Mouse (Mus musculus) layer of hippocampus, postnatal 14 days (tissue): ENCODE results near the gene Casc4. TPM values are rescaled to one million over a fixed set of nuclear protein-coding genes. Genes with fewer than 3 reads are reported as not detected.

Source experiments
- DNase-seq, 2 experiments: peaks; one replicate each; pipeline ENCODE4 v3.0.0; 2021 to 2022; ENCODE audit warnings: low spot score in 2 of 2, mixed read lengths in 1 of 2
- long read RNA-seq, 2 experiments: library from polyadenylated mRNA; stranded (forward); transcript quantifications; one replicate each; pipeline ENCODE4 v2.0.0; 2021
- total RNA-seq, 2 experiments: library from RNA; stranded (reverse); gene quantifications; 2 replicates each; pipeline ENCODE4 v1.2.3; 2021

The Casc4 gene
- 100 to 1,000 TPM; 126 to 130 TPM for total RNA-seq
- long read RNA-seq, experiment 1, full-length matches to known transcripts, result 39 of 45 reads
- long read RNA-seq, experiment 1, partial matches to known transcripts, result 3 of 45 reads
- long read RNA-seq, experiment 1, other reads (novel, unspliced or antisense), result 3 of 45 reads
- long read RNA-seq, experiment 2, full-length matches to known transcripts, result 40 of 48 reads
- long read RNA-seq, experiment 2, partial matches to known transcripts, result 4 of 48 reads
- long read RNA-seq, experiment 2, other reads (novel, unspliced or antisense), result 4 of 48 reads

DNA sequence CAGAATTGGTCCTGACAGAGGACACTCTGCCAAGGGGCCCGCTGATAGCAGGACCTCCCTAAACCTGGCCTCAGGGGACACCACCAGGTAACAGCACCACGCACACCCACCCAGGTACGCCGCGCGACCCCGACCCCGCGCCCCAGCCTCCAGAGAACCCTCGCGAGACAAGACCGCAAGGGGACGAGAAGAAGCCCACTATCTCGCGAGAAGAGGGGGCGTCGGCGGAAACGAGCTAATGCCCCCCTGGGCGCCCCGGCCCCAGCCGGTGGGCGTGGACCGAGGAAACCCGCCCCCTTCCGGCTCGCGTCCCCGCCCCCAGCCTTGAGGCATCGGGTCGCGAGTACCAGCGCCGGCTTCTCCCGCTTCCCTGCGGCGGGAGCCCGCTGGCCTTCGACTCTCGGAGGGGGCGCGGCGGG, at the start of gene Casc4:
TSS of gene Casc4 (plus strand) at position 339 of the 419 bp plus-strand sequence.
- DNase-seq, result peak; percentile 93

DNA sequence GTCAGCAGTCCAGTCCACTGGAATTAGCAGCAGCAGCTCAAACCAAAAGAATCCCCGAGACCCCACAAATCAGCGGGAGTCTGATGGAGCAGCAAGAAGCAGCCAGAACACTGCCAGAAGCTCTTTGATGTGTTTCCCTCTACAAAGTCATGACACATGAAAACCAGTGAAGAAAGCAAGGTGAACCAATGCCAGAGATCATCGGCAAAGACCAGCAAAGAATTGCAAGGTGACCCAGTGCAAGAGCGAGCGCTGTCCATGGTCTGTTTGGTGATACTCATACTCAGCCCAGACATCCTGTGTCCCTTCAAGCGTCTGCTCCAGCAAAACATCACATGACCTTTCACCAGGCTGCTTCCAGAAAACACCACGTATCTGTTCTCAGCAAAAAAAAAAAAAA, 45.0 kb upstream of the Casc4 start:
- no peak for DNase-seq

DNA sequence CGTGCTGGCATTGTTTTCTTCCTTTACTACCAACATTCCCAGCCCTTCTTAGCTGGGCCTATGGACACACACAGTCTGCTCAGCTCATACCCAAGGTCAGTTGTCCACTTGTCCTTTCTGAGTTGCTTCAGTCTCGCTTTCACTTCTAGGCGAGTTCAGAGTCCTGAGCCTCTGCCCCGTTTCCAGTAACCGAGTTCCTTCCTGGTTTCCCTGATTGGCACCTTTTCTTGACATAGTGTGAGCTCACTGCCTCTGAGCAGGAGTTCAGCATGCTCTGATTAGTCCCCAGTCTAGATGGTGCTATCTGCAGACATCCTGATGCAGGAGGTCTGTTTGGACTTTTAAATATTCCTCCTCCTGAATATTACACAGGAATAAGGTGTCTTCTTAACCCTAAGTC, 42.1 kb upstream of the Casc4 start:
- no peak for DNase-seq

DNA sequence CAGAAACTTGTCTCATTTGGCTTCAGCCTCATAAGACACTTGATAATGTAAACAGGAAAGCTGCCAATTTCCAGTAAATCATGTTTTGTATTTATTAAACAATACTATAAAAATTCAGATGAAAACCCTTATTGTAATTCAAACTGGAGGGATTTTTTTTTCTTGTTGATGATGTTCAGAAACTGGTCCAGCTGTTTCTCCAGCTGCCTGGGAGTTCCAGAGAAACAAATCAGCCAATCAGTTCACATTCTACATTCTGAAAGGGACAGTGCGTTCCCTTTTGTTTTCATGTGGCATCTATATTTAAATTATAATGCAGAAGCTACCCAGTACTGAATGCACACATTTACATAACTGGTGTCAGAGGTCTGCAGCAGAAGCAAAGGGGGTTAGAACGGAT, 40.6 kb upstream of the Casc4 start:
- DNase-seq, result no peak

DNA sequence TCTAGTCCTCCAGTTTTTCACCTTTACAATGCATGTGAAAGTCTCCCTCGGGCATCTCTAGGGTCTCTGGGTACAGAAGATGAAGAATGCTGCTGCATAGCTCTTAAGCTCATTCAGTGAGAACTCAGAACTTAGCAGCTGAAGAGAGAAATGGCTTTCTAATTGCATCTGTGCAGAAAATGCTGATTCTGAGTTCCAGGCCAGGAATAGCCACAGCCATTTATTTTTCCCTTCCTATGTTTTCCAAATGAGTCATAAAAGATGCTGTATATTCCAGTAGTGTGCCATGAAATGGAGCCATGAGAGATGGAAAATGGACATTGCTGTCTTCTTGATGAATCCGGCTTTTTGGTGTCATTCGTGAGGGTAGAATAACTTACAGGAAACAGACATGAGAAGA, 38.4 kb upstream of the Casc4 start:
- no peak for DNase-seq

DNA sequence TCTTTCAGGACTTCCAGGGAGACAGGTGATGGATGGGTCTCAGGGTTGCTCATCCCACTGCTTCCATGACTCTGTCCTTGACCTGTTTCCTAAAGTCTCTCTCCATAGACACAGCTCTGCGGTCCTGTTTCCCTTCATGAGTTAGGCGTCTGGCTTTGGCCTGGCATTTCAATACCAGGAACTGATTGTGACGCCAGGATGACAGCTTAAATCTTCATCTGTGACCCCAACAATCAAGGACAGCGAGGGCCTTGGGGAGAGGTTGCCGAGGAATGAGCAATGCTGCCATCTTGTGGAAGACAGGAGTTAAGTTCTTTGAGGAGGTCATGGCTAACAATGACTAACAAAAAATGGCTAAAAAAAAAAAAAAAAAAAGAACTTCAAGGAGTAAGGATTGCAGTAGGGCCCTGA, 34.3 kb upstream of the Casc4 start:
- DNase-seq, result peak; percentile 48 to 71

DNA sequence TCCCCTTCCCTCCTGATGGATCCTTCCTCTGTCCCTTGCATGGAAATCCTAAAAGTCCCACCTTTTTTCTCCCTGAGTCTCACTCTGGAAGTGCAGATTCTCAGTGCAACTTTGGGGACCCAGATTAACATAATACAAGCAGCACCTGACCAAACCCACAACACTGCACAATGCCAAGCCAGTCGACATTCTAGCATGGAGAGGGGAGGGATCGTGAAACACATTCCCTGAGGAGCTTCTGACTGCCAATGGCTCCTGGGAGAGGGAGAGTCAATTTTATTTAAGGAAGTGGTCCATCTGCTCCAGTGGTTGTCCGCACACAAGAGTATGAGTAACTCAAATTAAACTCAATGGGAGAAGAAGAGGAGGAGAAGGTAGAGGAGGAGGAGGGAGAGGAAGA, 31.8 kb upstream of the Casc4 start:
- no peak for DNase-seq

DNA sequence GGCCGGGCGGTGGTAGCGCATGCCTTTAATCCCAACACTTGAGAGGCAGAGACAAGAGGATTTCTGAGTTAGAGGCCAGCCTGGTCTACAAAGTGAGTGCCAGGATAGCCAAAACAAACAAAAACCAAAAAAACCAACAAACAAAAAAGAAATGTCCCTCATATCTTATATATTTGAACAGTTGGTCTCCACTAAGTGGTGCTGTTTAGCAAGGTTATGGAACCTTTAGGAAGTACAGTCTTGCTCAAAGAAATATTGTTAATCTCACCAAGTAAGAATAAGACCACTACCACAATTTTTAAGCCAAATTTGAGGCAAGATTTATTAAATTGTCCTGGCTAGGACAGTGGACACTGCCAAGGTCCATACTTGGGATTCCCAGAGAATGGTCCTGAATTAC, 25.3 kb upstream of the Casc4 start:
- DNase-seq, result no peak

DNA sequence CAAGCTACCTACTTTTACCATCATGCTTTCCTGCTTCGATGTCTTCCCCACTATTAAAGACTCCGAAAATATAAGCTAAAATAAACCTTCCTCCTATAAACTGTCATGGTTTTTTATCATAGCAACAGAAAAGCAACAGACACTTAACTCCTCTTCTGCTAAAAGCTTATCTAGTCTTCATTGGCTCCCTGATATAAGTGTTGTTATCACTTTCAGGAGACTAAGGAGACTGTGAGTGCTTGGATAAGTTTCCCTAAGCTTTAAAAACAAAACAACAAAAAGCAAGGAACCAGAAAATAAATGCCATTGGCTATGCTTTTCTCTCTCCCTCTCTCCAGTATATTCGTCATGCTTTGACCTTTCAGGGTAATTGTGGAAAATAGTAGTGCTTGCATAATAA, 24.5 kb upstream of the Casc4 start:
- no peak for DNase-seq

DNA sequence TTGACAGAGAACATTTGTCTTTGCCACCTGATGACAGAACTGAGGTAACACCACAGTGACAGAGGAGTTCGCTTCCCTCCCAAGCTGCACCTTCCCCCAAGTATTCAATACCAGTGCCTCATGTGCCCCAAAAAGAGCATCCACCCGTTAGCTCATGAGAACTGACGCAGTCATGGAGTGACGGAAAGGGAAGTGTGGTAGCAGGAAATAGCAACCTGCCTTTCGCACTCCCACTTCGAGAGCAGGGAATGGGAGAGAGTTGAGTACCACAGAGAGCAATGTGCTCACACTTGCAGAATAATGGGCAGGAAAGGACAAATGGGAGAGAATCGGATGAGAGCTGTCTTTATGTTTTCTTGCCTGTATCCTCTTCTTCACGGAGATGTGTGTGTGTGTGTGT, 20.7 kb upstream of the Casc4 start:
- no peak for DNase-seq

DNA sequence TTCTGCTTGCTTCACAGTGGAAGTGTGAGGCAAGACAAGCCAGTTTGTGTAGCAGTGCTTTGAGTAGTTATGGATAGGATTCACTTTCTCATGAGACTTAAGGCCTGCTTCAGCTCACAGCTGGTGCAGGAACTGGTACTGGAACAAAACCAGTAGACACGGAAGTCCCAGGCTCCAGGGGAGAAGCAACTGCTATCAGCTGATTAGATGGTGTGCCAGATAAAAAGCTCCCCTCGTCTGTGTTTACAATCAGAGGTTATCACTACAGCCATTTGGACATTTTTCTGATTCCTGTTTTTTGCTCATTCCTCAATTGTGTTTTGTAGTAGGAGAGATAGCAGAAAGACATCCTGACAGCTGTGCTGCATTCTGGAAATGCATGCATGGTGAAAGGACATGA, 14.7 kb upstream of the Casc4 start:
- no peak for DNase-seq

DNA sequence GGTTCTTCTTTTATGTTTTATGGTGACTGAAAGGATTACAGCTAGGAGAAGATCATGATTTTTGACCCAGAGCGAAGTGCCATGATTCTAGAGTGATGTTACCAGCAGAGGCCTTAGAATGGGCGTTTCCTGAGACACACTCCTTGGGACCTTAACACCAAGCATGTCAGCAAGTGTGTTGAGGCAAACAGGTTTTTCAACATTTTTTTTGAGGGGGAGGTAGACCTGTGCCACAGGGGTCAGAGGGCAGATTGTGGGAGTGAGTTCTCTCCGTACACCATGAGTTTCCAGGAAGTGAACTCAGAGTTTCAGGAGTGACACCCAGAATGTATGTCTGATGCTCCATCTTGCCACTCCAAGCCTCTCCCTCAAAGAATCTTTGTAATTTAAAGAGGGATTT, 12.8 kb upstream of the Casc4 start:
- DNase-seq, result no peak

DNA sequence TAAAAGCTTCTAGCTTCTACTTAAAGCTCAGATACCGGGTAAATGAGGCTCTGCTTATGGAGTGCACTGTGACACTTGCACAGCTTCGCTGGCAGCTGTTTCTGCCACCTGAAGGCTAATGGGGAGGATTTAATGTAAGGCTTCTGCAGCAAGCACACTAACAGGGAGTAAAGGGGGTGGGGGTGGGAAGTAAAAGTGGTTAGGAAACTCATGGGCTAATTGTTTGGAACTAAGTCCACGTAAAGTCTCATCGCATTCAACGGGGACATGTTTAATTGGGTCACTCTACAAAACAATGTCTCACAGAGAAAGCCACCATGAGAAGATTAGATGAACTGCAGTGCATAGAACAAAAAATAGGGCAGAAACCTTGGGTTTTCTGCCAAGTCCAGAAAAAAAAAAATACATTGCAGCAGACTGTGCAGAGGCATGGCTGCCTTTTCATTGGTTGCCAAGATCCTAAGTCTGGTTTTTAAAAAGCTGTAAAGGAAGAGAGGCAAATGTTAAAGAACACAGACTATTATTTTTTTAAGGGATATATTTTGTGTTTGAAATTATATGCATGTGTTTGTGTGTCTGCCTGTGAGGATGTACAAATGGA, 7.3 kb upstream of the Casc4 start:
- peak in 1 of 2 experiments; percentile 22 for DNase-seq

DNA sequence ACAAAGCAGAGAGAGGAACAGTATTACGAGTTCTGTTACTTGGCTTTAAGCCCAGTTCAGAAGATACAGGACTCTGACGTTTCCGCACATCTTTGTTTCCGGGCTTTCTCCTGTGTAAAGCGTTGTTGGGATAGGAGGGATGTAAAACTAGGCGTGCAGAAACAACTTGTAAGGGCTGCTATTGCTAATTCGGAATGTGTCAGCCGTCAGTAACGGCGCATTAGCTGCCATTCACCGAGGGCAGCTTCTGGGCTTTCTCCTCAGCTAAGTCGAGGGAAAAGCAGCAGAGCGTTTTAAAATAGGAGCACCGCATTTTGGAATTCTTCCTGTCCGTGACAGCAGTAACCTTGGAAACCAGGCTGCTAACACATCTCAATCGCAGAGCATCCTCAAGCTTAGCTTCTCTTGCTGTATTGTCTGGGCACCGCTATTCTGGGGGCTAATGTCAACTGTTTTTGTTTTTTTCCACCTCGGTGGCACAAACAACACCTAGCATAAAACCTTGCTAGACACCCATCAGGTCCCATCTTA, 634 bp upstream of the Casc4 start:
- DNase-seq, result peak in 1 of 2 experiments; percentile 67

DNA sequence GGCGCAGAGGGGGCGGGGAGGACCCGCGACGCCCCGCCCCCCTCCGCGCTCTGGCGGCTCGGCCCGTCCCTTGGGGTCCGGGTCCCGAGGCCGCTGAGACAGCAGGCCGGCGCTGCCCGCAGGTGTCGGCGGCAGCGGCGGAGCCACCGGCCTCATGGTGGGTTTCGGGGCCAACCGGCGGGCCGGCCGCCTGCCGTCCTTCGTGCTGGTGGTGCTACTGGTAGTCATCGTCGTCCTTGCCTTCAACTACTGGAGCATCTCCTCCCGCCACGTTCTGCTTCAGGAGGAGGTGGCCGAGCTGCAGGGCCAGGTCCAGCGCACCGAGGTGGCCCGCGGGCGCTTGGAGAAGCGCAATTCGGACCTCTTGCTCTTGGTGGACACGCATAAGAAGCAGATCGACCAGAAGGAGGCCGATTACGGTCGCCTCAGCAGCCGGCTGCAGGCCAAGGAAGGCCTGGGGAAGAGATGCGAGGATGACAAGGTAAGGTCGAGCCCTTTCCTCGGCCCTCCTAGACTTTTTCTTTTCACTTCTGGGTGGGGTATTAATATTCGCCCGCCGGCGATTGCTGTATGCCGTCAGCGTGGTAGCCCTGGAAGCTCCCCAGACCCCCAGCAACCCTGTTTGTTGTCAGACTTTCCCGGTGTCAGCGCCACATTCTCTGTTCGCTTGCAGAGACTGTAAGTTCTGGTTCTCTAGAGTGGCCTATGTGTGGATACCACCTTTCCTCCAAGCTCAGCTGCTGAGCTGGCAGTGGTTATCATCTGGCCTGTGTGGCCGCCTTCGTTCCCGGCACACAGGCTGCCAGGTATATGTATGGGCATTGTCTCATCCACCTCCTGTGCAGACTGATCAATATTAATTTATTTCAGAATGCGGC, 520 bp downstream of the Casc4 start:
- peak in 1 of 2 experiments; percentile 48 for DNase-seq

DNA sequence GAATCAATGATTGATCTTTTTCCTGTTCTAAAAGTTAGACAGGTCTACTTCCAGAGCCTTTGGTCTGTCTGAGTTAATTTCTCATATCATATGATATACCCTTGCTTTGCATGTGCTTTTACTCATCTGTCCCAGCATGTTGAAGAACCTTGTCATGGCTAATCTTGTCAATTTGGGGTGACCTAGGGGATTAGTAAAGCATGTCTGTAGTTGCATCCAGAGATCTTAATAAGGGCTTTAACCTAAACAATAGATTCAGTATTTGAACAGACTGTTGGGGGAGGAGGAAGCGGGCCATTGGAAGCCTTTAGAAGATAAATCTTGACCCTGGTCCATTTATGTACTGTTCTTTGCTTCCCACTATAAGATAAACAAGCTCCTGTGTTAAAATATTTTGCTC, 12.7 kb downstream of the Casc4 start:
- DNase-seq, result no peak

DNA sequence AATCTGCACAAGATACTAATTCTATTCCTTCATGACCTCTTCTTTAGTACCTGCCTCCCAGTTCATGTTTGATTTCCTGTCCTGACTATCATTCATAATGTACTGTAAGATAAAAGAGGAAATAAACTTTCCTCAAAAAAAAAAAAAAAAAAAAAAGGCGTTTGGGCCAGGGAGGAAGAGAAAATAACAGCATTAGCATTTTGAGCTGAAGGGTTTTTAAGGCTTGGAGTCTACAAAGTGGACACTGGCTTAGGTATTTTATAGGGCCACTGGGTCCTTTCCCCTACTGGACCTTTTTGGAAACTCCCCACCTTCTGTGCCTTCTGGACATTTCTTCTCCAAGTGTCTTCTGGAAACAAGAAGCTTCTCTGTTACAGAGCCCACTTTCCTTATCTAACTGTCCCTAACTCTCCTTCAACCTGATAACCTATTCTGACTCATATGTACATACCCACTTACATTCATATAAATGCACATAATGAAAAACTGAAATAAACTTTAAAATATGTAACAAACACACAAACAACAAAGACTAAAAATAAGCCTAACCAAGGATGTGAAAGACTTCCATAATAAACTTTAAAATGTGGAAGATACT, 18.8 kb downstream of the Casc4 start:
- DNase-seq, result no peak

DNA sequence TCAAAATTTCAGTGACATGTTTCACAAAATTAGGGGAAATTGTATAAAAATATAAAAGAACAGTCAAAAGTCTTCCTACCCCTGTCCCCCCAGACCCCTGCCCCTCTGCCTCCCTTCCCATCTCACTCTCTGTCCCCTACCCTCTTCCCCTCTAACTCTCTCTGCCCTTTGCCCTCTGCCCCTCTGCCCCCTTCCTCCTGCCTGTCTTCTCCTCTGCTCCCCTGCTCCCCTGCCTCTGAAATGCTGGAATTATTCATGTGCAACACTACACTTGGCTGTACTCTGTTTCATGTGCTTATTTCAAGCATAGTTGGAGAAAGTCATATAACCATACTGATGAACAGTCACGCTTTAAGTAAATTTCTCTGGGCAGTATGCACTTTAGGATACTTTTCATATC, 19.6 kb downstream of the Casc4 start:
- DNase-seq, result no peak

DNA sequence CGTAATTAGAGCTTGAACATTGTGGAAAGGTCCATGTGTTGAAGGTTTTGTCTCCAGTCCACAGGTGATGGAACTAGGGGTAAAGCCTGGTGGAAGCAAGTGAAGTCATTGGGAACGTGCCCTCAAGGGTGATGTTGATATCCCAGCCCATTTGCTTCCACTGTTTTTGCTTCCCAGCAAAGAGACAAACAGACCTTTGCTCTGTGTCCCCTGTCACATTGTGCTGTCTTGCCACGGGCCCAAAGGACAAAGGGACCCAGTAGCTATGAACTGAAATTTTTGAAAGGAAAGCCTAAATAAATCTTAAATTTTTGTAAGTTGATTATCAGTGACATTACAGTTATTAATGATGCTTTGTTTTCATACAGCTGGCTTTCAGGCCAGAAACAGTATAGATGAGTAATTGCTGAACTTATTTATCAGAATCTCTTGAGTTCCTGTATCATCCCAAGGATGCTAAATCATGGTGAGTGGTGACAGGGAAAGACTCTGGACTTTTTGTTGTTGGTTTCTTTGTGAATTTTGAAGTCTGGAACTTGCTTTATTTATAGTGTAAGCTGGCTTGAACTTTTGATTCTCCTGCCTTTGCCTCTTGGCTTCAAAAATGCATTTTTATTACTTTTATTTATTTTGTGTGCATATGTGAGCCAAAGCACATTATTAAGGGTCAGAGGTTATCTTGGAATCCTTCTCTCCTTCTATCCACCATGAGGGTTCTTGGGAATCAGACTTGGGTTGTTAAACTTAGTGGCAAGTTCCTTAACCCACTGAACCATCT, 22.1 kb downstream of the Casc4 start:
- DNase-seq, result no peak

DNA sequence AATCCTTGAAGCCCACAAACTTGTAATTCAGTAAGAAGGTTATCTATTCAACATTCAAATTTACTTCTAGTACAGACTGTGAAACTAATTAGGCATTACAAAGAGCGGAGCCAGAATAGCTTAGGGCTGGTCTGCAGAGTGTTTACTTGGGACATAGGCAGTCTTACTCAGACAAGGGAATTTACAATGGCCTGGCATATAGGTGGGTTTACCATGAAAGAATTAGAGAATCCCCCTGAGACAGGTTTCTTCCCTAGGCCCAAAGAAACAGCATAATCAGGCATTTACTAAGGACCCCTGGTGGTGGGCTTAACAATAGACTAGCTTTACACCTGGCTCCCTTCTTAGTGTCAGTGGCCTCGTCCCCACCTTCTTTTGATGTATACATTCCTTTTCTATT, 28.5 kb downstream of the Casc4 start:
- DNase-seq, result no peak

DNA sequence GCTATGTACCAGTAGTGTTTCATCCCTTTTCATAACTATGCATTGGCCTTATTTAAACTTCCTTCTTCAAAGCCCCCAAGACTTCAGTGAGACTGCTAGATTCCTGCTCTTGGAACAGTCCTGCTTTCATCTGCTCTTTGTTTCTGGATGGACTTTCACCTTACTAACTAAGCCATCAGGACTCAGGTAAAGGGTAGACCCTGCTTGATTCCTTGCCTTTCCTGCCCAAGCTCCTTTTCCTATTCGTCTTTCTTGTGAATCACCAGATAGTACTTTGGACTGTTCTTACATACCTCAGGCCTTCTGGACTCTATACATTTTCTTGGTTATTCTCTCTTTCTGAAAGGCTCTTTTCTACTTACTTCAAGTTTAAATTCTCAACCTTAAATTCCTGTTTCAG, 30.1 kb downstream of the Casc4 start:
- DNase-seq, result no peak
